Mouse (Mus musculus): Measurements from ENCODE around the gene Faap20.

DNA sequence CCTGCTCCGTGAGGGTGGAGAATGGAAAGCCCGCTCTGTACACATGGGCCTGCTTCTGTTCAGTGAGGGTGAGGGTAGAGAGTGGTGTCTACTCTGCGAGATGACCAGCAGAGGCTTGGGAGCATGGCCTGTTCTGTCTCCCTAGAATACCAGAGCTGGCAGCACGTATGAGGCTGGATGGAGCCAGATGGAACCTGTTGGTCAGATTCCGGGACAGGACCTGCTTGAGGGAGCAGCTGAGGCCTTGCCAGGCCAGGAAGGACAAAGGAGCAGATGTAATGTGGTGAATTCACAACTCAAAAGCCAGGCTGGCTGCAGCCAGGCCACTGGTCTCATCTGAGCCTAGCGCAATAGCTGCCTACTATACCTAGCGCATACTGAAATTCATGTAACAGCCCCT lies 40.4 kb downstream of the Faap20 start:
- TF ChIP-seq POLR2A (IDR thresholded peaks at IDR 0.05; ENCODE audit: insufficient read length, low read depth) (no peak), CEBPB (IDR thresholded peaks at IDR 0.05; ENCODE audit: insufficient read depth, poor library complexity, severe bottlenecking) (no peak), E2F4 (IDR thresholded peaks at IDR 0.05; ENCODE audit: insufficient read depth) (no peak), TCF12 (IDR thresholded peaks at IDR 0.05; ENCODE audit: insufficient read depth, poor library complexity, severe bottlenecking) (no peak), SRF (IDR thresholded peaks at IDR 0.05; ENCODE audit: control insufficient read depth, insufficient read length, low read depth) (no peak), MYOG (IDR thresholded peaks at IDR 0.05; ENCODE audit: control insufficient read depth in 1 of 3, insufficient read depth in 1 of 3, insufficient read length in 2 of 3, low read depth in 2 of 3) (no peak), USF1 (IDR thresholded peaks at IDR 0.05; ENCODE audit: low read depth) (no peak), POLR2AphosphoS2 (IDR thresholded peaks at IDR 0.05; ENCODE audit: insufficient read length, low read depth) (no peak)

Measured in myocyte (in vitro differentiated cells).